Mouse (Mus musculus) CH12.LX (cell line): ENCODE measurements around the gene Lgals4.

Source experiments
- CTCF ChIP-seq, 2 experiments: IDR thresholded peaks in 1 of 2; conservative IDR thresholded peaks in 1 of 2; 2 replicates each; pipeline ENCODE4 v1.5.1; 2011 to 2012; ENCODE audit warnings: low read depth in 2 of 2, low read length in 2 of 2, improper control_type of control experiment in 1 of 2, inconsistent platforms in 1 of 2, mild to moderate bottlenecking in 1 of 2, moderate library complexity in 1 of 2
- HCFC1 ChIP-seq: IDR thresholded peaks from 2 replicates; pipeline ENCODE4 v1.6.1; 2012; ENCODE audit warnings: low read depth, mild to moderate bottlenecking, inconsistent platforms, low read length, improper control_type of control experiment

- TF ChIP-seq HCFC1 (no peak), CTCF (conservative IDR thresholded peaks at IDR 0.05 in 1 of 2, IDR thresholded peaks at IDR 0.05 in 1 of 2; ENCODE audit: low read depth in 2 of 2, low read length in 2 of 2) (no peak)
These were observed 42.4 kb downstream of the Lgals4 start for GRCm38 (mm10) chr7:28876099-28876498.
